Mouse (Mus musculus) ES-E14 (cell line): Measurements from ENCODE around the gene Cep89.

Experiments used
- CHD2 ChIP-seq: IDR thresholded peaks from 2 replicates; pipeline ENCODE4 v1.6.1; 2014; ENCODE audit warnings: mild to moderate bottlenecking, low read depth, low read length, inconsistent platforms
- HCFC1 ChIP-seq: IDR thresholded peaks from 2 replicates; pipeline ENCODE4 v1.6.1; 2012; ENCODE audit warnings: low read length, inconsistent platforms, borderline replicate concordance; ENCODE audit not compliant: insufficient read depth
- MAFK ChIP-seq: IDR thresholded peaks from 2 replicates; pipeline ENCODE4 v1.6.1; 2014; ENCODE audit warnings: mild to moderate bottlenecking, low read depth, low read length, inconsistent platforms; ENCODE audit not compliant: insufficient read depth
- ZC3H11A ChIP-seq: IDR thresholded peaks from 2 replicates; pipeline ENCODE4 v1.6.1; 2012; ENCODE audit warnings: low read depth, mild to moderate bottlenecking, inconsistent platforms, low read length, borderline replicate concordance
- ZNF384 ChIP-seq: IDR thresholded peaks from 2 replicates; pipeline ENCODE4 v1.6.1; 2012; ENCODE audit warnings: low read depth, low read length, inconsistent platforms

- TF ChIP-seq MAFK (no peak), ZNF384 (no peak), HCFC1 (no peak), CHD2 (no peak), ZC3H11A (no peak)
These were observed 25.7 kb upstream of the Cep89 start for GRCm38 (mm10) chr7:35371096-35371495.
